Mouse (Mus musculus) hindlimb bud, embryonic 11.5 days (tissue): ENCODE data around the gene Tac4.

Source experiments
- DNase-seq: peaks from one replicate; pipeline ENCODE4 v3.0.0-alpha.2; 2012; ENCODE audit warnings: low read depth, low spot score; ENCODE audit errors: extremely low spot score

Tac4 gene

DNA sequence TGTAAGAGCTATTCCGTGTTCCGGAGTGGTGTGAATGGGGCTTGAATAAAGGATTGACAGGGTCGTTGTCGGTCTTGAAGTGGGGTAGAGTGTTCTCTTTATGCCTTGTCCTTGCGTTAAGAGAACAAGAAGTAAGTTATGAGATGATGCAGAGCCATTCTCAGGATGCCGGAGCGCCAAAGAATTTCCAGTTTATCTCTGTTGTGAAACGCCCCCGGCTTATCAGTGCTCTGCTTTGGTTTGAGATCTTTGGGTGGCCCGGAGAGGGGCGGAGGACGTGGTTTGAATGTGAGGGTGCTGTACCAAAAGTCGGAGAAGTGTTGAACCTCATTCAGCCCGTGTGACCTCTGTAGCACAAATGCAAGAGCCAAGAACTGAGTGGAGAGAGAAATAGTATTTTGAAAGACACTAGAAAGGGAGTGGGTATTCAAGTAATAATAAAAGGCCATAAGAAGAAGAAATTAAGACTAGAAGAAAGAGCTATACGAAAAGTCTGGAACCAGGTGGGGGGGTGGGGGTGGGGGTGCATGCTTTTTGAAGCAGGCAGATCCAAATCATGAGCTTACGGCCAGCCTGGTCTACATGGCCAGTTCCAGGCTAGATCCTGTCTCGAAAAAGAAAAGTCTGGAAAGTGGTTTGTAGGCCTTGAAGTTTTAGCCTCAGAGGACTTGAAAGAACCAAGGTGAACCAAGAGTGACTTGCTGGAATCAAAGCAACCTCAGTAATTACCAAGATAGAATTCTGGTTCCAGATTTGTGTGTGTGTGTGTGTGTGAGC lies 49.5 kb downstream of the Tac4 start:
- DNase-seq, result no peak

DNA sequence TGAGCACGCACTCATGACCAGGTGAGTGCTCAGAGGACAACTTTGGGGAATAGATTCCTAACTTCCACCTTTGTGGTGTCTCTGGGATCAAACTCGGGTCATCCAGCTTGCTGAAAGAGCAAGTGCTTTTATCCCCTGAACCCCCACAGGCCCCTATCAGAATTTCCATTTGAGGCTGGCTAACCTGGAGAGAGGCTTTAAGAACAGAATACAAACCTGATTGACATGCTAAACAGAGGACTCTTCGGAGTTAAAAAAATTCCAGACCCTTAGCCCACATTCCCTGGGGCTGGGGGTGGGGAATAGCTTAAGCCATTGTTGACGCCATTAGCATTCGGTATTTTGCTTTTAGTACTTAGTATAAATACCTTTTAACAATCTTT lies 50.1 kb downstream of the Tac4 start:
- DNase-seq, result no peak

DNA sequence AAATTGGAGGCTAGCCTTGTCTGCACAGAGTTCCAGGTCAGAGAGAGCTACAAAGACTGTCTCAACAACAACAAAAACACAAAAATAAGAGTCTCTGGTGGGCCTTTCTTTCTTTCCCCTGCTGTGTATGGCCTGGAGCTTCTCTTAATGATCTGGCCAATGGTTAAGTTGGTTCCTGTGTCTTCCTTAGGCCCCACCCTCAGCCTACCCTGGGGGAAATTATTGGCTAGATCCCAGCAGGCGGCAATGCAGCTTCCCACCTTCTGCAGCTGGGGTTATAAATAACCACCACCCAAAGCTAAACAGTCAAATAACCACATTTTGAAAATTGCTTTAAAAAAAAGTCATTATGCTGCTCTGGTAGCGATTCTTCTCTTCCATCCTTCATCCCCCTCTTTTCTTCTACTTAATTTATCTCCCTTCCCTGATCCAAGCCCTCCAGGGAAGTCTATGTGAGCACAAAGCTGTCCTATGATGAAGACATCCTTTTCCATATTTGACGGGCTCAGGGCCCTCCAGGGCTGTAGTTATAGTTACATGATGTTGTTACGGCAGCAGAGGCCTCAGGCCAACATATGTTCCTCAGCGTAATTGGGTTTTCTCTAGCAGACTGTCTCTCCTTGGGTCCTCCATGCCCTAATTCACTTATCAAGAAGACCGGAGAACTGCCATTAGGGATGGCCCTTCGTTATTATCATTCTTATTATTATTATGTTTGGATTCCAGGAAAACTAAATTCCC lies 54.1 kb downstream of the Tac4 start:
- DNase-seq, result no peak

DNA sequence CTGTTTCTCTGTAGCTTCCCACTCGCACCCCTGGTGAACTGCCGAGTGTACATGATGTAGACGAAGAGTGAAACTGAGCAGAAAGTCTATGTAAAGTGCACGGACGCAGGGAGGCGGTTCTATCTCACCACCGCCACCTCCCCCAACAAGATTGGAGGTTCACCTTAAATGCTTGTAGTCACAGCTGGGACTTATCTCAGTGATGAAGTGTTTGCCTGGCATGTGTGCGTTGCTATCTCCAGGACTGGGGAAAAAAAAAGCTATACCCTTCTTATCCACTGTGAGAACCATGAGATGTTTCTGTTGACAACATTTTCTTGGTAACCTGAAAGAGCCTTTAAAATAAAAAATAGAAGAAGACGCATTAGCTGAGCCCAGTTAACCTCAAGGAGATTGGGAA lies 56.8 kb downstream of the Tac4 start:
- DNase-seq, result no peak
